Mouse (Mus musculus): ENCODE measurements at regions not wholly inside any gene's neighbourhood (a gene's known extent, or its start where the extent isn't known, plus 50 kb on each side); places are given as distances from the start of the nearest gene placed in this dataset.

GRCm38 (mm10) chr11:57947347-57947746, 61.5 kb upstream of the Larp1 start:
- no peak overlapping the region for H3K27ac ChIP-seq (ENCODE audit: insufficient read depth, low read depth, low read length)
- H3K4me1 ChIP-seq (ENCODE audit: control insufficient read depth, insufficient read depth, low read length): peaks cover 10% of the 10 kb centered on the region
- no peak overlapping the region for H3K4me3 ChIP-seq (ENCODE audit: insufficient read depth, low read length)
- TF ChIP-seq CTCF (IDR thresholded peaks at IDR 0.05; ENCODE audit: low read depth, low read length) (no peak), POLR2A (IDR thresholded peaks at IDR 0.05; ENCODE audit: borderline replicate concordance, low read depth, low read length) (no peak)

- no peaks in the 10 kb centered on the region for H3K4me1 ChIP-seq (ENCODE audit: control insufficient read depth, insufficient read depth, low read length)
- no peak overlapping the region for H3K27ac ChIP-seq (ENCODE audit: insufficient read depth, low read depth, low read length)
- TF ChIP-seq CTCF (IDR thresholded peaks at IDR 0.05; ENCODE audit: low read depth, low read length) (peak; percentile 93), POLR2A (IDR thresholded peaks at IDR 0.05; ENCODE audit: borderline replicate concordance, low read depth, low read length) (no peak)
- no peak overlapping the region for H3K4me3 ChIP-seq (ENCODE audit: insufficient read depth, low read length)
Measured at GRCm38 (mm10) chr11:57934391-57934850, 74.4 kb upstream of the Larp1 start.

GRCm38 (mm10) chr11:57933065-57933464, 75.8 kb upstream of the Larp1 start:
- no peak overlapping the region for H3K27ac ChIP-seq (ENCODE audit: insufficient read depth, low read depth, low read length)
- TF ChIP-seq POLR2A (IDR thresholded peaks at IDR 0.05; ENCODE audit: borderline replicate concordance, low read depth, low read length) (no peak), CTCF (IDR thresholded peaks at IDR 0.05; ENCODE audit: low read depth, low read length) (no peak)

GRCm38 (mm10) chr11:57929506-57929905, 79.4 kb upstream of the Larp1 start:
- TF ChIP-seq POLR2A (IDR thresholded peaks at IDR 0.05; ENCODE audit: borderline replicate concordance, low read depth, low read length) (no peak), CTCF (IDR thresholded peaks at IDR 0.05; ENCODE audit: low read depth, low read length) (no peak)
- no peak overlapping the region for H3K4me3 ChIP-seq (ENCODE audit: insufficient read depth, low read length)
- H3K27ac ChIP-seq (ENCODE audit: insufficient read depth, low read depth, low read length): no peak overlapping the region

More at GRCm38 (mm10) chr11:57933065-57933464, 75.8 kb upstream of the Larp1 start:
- Histone ChIP-seq H3K4me1 (ENCODE audit: control insufficient read depth, insufficient read depth, low read length) (no peaks in the 10 kb centered on the region), H3K4me3 (ENCODE audit: insufficient read depth, low read length) (no peak overlapping the region)

GRCm38 (mm10) chr11:57920263-57920662, 87.6 kb upstream of the Hand1 start:
- Histone ChIP-seq H3K4me3 (ENCODE audit: insufficient read depth, low read length) (no peak overlapping the region), H3K27ac (ENCODE audit: insufficient read depth, low read depth, low read length) (no peak overlapping the region), H3K4me1 (ENCODE audit: control insufficient read depth, insufficient read depth, low read length) (no peaks in the 10 kb centered on the region)
- TF ChIP-seq POLR2A (IDR thresholded peaks at IDR 0.05; ENCODE audit: borderline replicate concordance, low read depth, low read length): no peak
- no peak for TF ChIP-seq CTCF (IDR thresholded peaks at IDR 0.05; ENCODE audit: low read depth, low read length)

More at GRCm38 (mm10) chr11:57929506-57929905, 79.4 kb upstream of the Larp1 start:
- no peaks in the 10 kb centered on the region for H3K4me1 ChIP-seq (ENCODE audit: control insufficient read depth, insufficient read depth, low read length)

GRCm38 (mm10) chr11:57918447-57919059, 85.9 kb upstream of the Hand1 start:
- Histone ChIP-seq H3K4me3 (ENCODE audit: insufficient read depth, low read length) (no peak overlapping the region), H3K4me1 (ENCODE audit: control insufficient read depth, insufficient read depth, low read length) (no peaks in the 10 kb centered on the region), H3K27ac (ENCODE audit: insufficient read depth, low read depth, low read length) (no peak overlapping the region)
- TF ChIP-seq POLR2A (IDR thresholded peaks at IDR 0.05; ENCODE audit: borderline replicate concordance, low read depth, low read length) (no peak), CTCF (IDR thresholded peaks at IDR 0.05; ENCODE audit: low read depth, low read length) (no peak)

- TF ChIP-seq POLR2A (IDR thresholded peaks at IDR 0.05; ENCODE audit: borderline replicate concordance, low read depth, low read length) (no peak), CTCF (IDR thresholded peaks at IDR 0.05; ENCODE audit: low read depth, low read length) (peak; percentile 14; the same call in 1 of the 2 replicates)
- Histone ChIP-seq H3K4me1 (ENCODE audit: control insufficient read depth, insufficient read depth, low read length) (no peaks in the 10 kb centered on the region), H3K4me3 (ENCODE audit: insufficient read depth, low read length) (no peak overlapping the region), H3K27ac (ENCODE audit: insufficient read depth, low read depth, low read length) (no peak overlapping the region)
Measured at GRCm38 (mm10) chr11:57917974-57918373, 85.4 kb upstream of the Hand1 start.

- H3K27ac ChIP-seq (ENCODE audit: insufficient read depth, low read depth, low read length): no peak overlapping the region
- H3K4me1 ChIP-seq (ENCODE audit: control insufficient read depth, insufficient read depth, low read length): peaks cover 7% of the 10 kb centered on the region
- TF ChIP-seq CTCF (IDR thresholded peaks at IDR 0.05; ENCODE audit: low read depth, low read length) (no peak), POLR2A (IDR thresholded peaks at IDR 0.05; ENCODE audit: borderline replicate concordance, low read depth, low read length) (no peak)
- no peak overlapping the region for H3K4me3 ChIP-seq (ENCODE audit: insufficient read depth, low read length)
Measured at GRCm38 (mm10) chr11:57916016-57916415, 83.4 kb upstream of the Hand1 start.

GRCm38 (mm10) chr11:57913801-57914560, 81.4 kb upstream of the Hand1 start:
- H3K4me1 ChIP-seq (ENCODE audit: control insufficient read depth, insufficient read depth, low read length): peaks cover 7% of the 10 kb centered on the region
- H3K4me3 ChIP-seq (ENCODE audit: insufficient read depth, low read length): no peak overlapping the region
- no peak overlapping the region for H3K27ac ChIP-seq (ENCODE audit: insufficient read depth, low read depth, low read length)
- TF ChIP-seq POLR2A (IDR thresholded peaks at IDR 0.05; ENCODE audit: borderline replicate concordance, low read depth, low read length) (no peak), CTCF (IDR thresholded peaks at IDR 0.05; ENCODE audit: low read depth, low read length) (no peak)

Data from bone marrow macrophage, adult 2 months (primary cell).